Mouse (Mus musculus) c-Kit-positive CD71-negative TER-119-negative erythroid progenitor cells, embryonic 14.5 days (primary cell): Measurements from ENCODE around the gene Mup14.
"Not testable (repeated sequence)": the region's sequence is repeated elsewhere in the genome, so short reads cannot be mapped to it uniquely, and the experiment has no call there.

Experiments used
- DNase-seq: peaks from one replicate; pipeline ENCODE4 v3.0.0-alpha.2; 2013; ENCODE audit warnings: low read depth

Mup14 gene

GRCm38 (mm10) chr4:61303900-61304299, at the start of gene Mup14:
TSS of gene Mup14 (minus strand) at chr4:61304000.
- not testable (repeated sequence) for DNase-seq

DNA sequence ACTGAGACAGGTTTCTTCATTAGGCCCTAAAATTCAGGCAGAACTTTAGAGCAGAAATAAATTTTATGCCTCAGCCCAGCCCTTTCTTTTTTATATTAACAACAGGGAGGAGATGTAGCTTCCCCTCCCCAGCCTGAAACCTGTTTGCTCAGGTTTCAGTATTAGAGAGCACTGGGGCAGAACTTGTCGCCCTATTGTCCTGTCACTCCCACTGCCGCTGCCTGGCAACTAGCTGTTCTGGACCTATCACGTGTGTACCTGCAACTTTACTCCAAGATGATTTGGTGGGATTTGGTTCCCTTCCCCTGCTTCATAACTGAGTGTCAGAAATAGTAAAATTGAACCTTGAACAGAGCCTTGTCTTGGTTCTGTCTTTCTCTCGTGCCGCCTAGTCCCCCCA, 34.3 kb upstream of the Mup14 start:
- DNase-seq: not testable (repeated sequence)
